Mouse (Mus musculus): ENCODE measurements around the gene Ankrd52.

Gene Ankrd52

DNA sequence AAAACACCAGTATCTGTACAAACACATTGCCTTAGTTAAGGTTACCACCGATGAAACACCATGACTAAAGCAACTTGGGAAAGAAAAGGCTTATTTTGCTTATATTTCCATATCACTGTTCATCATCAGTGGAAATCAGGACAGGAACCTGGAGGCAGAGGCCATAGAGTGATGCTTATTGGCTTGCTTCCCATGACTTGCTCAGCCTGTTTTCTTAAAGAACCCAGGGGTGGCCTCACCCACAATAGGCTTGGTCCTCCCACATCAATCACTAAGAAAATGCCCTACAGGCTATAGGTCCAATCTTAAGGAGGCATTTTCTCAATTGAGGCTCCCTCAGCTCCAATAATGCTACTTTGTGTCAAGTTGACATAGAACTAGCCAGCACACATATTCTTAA, 65.8 kb downstream of the Ankrd52 start:
- DNase-seq, result no peak

DNA sequence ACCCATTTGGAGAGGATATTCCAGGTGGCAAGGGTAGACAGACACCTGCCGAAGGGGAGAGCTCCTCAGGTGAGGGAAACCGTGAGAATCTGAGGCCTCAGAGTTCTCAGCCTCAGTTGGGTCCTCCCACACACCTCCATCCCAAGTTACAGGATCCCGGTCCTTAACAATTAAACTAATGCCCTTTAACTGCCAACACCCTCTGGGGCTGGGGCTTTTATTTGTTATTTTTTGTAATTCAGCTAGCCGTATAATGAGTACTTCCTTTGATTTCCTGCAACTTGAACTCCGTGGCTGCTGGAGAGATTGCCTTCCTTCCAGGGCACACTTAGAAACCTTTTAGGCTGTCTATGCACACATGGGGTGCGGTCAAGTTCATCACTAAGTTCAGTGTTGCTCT, 67.4 kb downstream of the Ankrd52 start:
- DNase-seq, result no peak

DNA sequence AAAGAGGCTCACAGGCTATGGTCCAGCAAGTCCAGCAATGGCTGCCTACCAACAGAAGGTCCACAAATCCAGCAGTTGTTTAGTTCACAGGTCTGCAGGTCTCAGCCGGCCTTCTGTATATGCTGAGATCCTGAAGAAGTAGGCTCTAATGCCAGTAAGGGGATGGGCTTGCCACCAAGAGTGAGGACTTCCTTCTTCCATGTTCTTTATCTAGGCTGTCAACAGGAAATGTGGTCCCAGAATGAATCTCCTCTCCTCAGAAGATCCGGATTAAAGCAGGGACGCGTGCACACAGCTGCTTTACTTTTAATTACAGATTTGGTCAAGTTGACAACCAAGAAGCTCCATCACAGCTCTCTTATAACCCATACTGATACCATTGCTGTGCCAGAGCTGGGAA, 68.5 kb downstream of the Ankrd52 start:
- no peak for DNase-seq

DNA sequence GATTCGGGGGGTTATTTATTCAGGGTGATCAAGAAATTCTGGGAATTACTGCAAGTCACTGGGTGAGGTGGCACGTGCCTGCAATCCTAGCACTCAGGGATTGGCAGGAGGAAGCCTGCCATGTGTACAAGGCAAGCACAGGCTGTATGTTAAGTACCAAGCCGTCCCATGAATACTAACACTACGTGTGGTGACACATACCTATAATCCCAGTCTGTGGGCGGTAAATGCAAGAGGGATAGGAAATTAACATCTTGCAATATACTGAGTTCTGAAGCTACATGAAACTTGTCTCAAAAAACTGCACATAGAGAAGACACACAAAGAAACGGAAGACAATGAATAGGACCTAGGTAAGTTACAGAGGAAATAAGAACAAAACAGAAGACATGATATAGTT, 74.1 kb downstream of the Ankrd52 start:
- no peak for DNase-seq

DNA sequence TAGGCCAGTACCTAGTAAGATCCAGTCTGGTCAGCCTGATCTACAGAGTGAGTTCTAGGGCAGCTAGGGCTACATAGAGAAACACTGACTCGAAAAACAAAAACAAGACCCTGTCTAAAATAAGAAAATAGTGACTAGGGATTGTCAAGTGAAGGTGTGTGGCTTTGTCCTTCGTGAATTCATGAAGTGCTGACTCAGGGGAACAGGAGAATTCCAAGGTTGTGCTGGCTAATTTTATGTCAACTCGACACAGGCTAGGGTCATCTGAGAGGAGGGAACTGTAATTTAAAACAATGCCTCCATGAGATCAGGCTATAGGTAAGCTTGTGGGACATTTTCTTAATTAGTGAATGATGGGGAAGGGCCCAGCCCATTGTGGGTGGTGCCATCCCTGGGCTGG, 77.6 kb downstream of the Ankrd52 start:
- DNase-seq, result no peak

DNA sequence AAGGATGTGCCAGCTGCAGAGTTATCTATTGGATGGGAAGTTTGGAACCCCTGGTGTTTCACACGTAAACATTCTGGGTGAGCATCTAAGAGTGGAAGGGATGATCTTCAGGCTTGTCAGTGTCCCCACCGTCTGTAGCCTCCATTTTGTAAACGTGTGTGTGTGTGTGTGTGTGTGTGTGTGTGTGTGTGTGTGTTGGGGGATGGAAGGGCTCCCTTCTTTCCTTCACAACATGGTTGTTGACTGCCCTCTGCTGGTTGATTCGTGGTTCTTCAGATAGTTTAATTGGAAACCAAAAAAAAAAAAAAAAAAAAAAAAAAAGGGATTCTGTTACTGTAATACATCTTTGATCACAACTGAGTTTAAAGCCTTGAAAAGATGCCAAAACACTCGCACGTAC, 78.4 kb downstream of the Ankrd52 start:
- DNase-seq, result peak; percentile 66 to 74

DNA sequence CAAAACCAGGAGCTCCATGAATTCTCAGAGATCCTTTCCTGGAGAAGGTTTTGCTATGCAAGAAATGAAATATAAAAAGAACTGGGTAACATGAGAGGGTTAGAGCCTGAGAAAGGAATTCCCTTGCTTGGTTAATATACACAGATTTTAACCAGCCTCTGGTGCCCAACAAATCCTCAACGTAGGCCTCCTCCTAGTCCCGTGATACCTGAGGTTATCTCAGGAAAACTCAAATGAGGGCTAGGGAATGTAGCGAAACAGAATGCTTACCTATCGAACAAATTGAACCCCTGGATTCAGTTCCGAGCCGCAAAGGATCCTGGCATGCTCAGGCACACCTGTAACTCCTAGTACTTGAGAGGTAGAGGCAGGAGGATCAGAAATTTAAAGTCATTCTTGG, 80.8 kb downstream of the Ankrd52 start:
- no peak for DNase-seq

Data from cerebellum, postnatal 36 days (tissue).